Mouse (Mus musculus) stomach, postnatal 0 days (tissue): ENCODE measurements at regions not wholly inside any gene's neighbourhood (a gene's known extent, or its start where the extent isn't known, plus 50 kb on each side); places are given as distances from the start of the nearest gene placed in this dataset.

Experiments used
- ATAC-seq: fragments of 200-750 bp; cut with Nextera tagmentation; 2 replicates; pipeline ENCODE4 v1.8.0; 2017; ENCODE audit not compliant: low FRiP score, low TSS enrichment
- DNase-seq: peaks from one replicate; pipeline ENCODE4 v3.0.0-alpha.2; 2016; ENCODE audit warnings: low spot score
- H3K27ac ChIP-seq: fragments of 300-500 bp; sonication (generic); replicated peaks from 2 replicates; pipeline ENCODE4 v1.5.1; 2014; ENCODE audit warnings: mild to moderate bottlenecking, control low read depth
- H3K27me3 ChIP-seq: fragments of 300-500 bp; sonication (generic); 2 replicates; pipeline ENCODE4 v1.6.1; 2014; ENCODE audit warnings: low read length; ENCODE audit not compliant: control insufficient read depth, insufficient read depth
- H3K36me3 ChIP-seq: fragments of 300-500 bp; sonication (generic); 2 replicates; pipeline ENCODE4 v1.6.1; 2014; ENCODE audit warnings: low read length, mixed read lengths; ENCODE audit not compliant: control insufficient read depth, insufficient read depth
- H3K4me1 ChIP-seq: fragments of 300-500 bp; sonication (generic); replicated peaks from 2 replicates; pipeline ENCODE4 v1.6.1; 2014; ENCODE audit warnings: antibody characterized with exemption; ENCODE audit not compliant: control insufficient read depth, insufficient read depth
- H3K4me2 ChIP-seq: fragments of 300-500 bp; sonication (generic); replicated peaks from 2 replicates; pipeline ENCODE4 v1.6.1; 2014; ENCODE audit warnings: low read depth, mild to moderate bottlenecking, control low read depth, moderate library complexity
- H3K4me3 ChIP-seq: fragments of 300-500 bp; sonication (generic); 2 replicates; pipeline ENCODE4 v1.5.1; 2014; ENCODE audit warnings: low read depth, low read length, control low read depth
- H3K9ac ChIP-seq: fragments of 300-500 bp; sonication (generic); 2 replicates; pipeline ENCODE4 v1.6.1; 2014; ENCODE audit warnings: mild to moderate bottlenecking, low read length, control low read depth, mixed read lengths
- H3K9me3 ChIP-seq: fragments of 300-500 bp; sonication (generic); 2 replicates; pipeline ENCODE4 v1.6.1; 2016; ENCODE audit warnings: low read length; ENCODE audit not compliant: control insufficient read depth
- CTCF ChIP-seq: IDR thresholded peaks from 2 replicates; pipeline ENCODE4 v1.5.1; 2016; ENCODE audit warnings: antibody characterized with exemption, low read depth, mild to moderate bottlenecking, moderate library complexity
- EP300 ChIP-seq: optimal IDR thresholded peaks from 2 replicates; pipeline ENCODE3; 2016; ENCODE audit warnings: antibody characterized with exemption
- WGBS: fragments of 180-500 bp; shearing (Covaris S2); extraction: QIAGEN DNeasy Blood & Tissue Kit; methylation state at CpG from one replicate; pipeline ENCODE4 v1.1.7; 2014; 5-methylcytosine and 5-hydroxymethylcytosine counted together

GRCm38 (mm10) chrX:166660715-166661042, 75.2 kb upstream of the Egfl6 start:
- H3K4me1 ChIP-seq = no peaks in the 10 kb centered on the region
- H3K9ac ChIP-seq = no peak overlapping the region
- no peak overlapping the region for H3K4me3 ChIP-seq
- peak; percentile 74 for DNase-seq
- H3K36me3 ChIP-seq = no peaks in the 10 kb centered on the region
- H3K27me3 ChIP-seq = no peaks in the 10 kb centered on the region
- TF ChIP-seq CTCF (peak; percentile 84), EP300 (no peak)
- H3K4me2 ChIP-seq = no peak overlapping the region
- 29% methylated on average over 6 of the region's 6 CpGs for WGBS
- peak; percentile 30; the same call in 1 of the 2 replicates for ATAC-seq
- H3K27ac ChIP-seq = peak overlapping the region; percentile 88
- no peaks in the 10 kb centered on the region for H3K9me3 ChIP-seq

- H3K36me3 ChIP-seq = no peaks in the 10 kb centered on the region
- H3K9me3 ChIP-seq = no peaks in the 10 kb centered on the region
- H3K27ac ChIP-seq = no peak overlapping the region
- H3K4me1 ChIP-seq = no peaks in the 10 kb centered on the region
- ATAC-seq = no peak
- TF ChIP-seq EP300 (no peak), CTCF (peak; percentile 91)
- no peak overlapping the region for H3K9ac ChIP-seq
- H3K4me2 ChIP-seq = no peak overlapping the region
- H3K27me3 ChIP-seq = no peaks in the 10 kb centered on the region
- peak; percentile 26 for DNase-seq
- no peak overlapping the region for H3K4me3 ChIP-seq
- WGBS = 53% methylated on average over 3 of the region's 3 CpGs
Observed at GRCm38 (mm10) chrX:166652400-166652799, 66.9 kb upstream of the Egfl6 start.

- no peaks in the 10 kb centered on the region for H3K4me1 ChIP-seq
- H3K27ac ChIP-seq = no peak overlapping the region
- no peak for TF ChIP-seq CTCF
- H3K4me2 ChIP-seq = peak overlapping the region; percentile 17; the same call in 1 of the 2 replicates
- H3K9ac ChIP-seq = no peak overlapping the region
- no peaks in the 10 kb centered on the region for H3K9me3 ChIP-seq
- WGBS = 37% methylated on average over 7 of the region's 7 CpGs
- DNase-seq = no peak
- no peaks in the 10 kb centered on the region for H3K27me3 ChIP-seq
- no peak overlapping the region for H3K4me3 ChIP-seq
- H3K36me3 ChIP-seq = no peaks in the 10 kb centered on the region
- ATAC-seq = no peak
Observed at GRCm38 (mm10) chrX:166645713-166646112, 60.2 kb upstream of the Egfl6 start.

GRCm38 (mm10) chrX:166641256-166641655, 55.7 kb upstream of the Egfl6 start:
- ATAC-seq = no peak
- TF ChIP-seq EP300 (no peak), CTCF (no peak)
- WGBS = 64% methylated on average over 3 of the region's 3 CpGs
- Histone ChIP-seq H3K4me1 (no peaks in the 10 kb centered on the region), H3K9me3 (no peaks in the 10 kb centered on the region), H3K36me3 (no peaks in the 10 kb centered on the region), H3K27me3 (no peaks in the 10 kb centered on the region), H3K27ac (no peak overlapping the region), H3K4me2 (no peak overlapping the region), H3K4me3 (no peak overlapping the region), H3K9ac (no peak overlapping the region)
- DNase-seq = no peak

GRCm38 (mm10) chrX:166640258-166640657, 54.7 kb upstream of the Egfl6 start:
- H3K4me1 ChIP-seq = no peaks in the 10 kb centered on the region
- no peaks in the 10 kb centered on the region for H3K9me3 ChIP-seq
- H3K4me2 ChIP-seq = no peak overlapping the region
- ATAC-seq = no peak
- H3K27me3 ChIP-seq = no peaks in the 10 kb centered on the region
- H3K9ac ChIP-seq = no peak overlapping the region
- no peak overlapping the region for H3K27ac ChIP-seq
- no peak for DNase-seq
- 75% methylated on average over 1 of the region's 1 CpGs for WGBS
- TF ChIP-seq EP300 (no peak), CTCF (no peak)
- no peak overlapping the region for H3K4me3 ChIP-seq
- no peaks in the 10 kb centered on the region for H3K36me3 ChIP-seq
